Mouse (Mus musculus): ENCODE results near the gene Cyb561a3. TPM values are rescaled to one million over a fixed set of nuclear protein-coding genes. Genes with fewer than 3 reads are reported as not detected.

Cyb561a3 gene
- total and polyA plus RNA-seq, 2 experiments from 2014 or later = 22.0 to 24.9 TPM

DNA sequence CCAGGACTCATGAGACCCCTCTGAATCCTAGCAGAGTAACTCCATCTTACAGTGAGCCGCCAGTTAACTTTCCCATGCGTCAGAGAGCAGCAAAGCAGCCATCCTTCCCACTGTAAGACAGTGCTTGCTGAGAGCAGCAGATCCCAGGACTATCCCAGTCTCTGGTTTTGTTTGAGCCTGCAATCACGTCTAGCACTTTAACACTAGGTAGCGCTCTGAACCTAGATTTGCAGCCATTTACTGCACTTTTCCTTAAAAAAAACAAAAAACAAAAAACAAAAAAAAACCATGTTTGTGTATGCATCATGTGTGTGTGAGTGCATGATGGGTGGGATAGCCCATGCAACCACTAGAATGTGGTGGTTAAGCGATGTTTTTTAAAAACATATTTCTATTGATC, 16.9 kb upstream of the Cyb561a3 start:
- no peak overlapping the region for H3K4me2 ChIP-seq (ENCODE audit: low read depth)
- H3K36me3 ChIP-seq (ENCODE audit: insufficient read depth) = no peaks in the 10 kb centered on the region
- peak; percentile 56 for TF ChIP-seq CTCF (IDR thresholded peaks at IDR 0.05; ENCODE audit: low read depth)
- no peaks in the 10 kb centered on the region for H3K9me3 ChIP-seq (ENCODE audit: low read length)
- no peak overlapping the region for H3K4me3 ChIP-seq (ENCODE audit: low read depth, low read length)
- no peak overlapping the region for H3K27ac ChIP-seq (ENCODE audit: low read depth, low read length)
- DNase-seq (peak; percentile 30), ATAC-seq (no peak)
- no peaks in the 10 kb centered on the region for H3K27me3 ChIP-seq (ENCODE audit: insufficient read depth, low read length)
- H3K9ac ChIP-seq = no peak overlapping the region
- 32% methylated on average over 5 of the region's 5 CpGs for WGBS
- H3K4me1 ChIP-seq (ENCODE audit: insufficient read depth) = peaks cover under 1% of the 10 kb centered on the region

DNA sequence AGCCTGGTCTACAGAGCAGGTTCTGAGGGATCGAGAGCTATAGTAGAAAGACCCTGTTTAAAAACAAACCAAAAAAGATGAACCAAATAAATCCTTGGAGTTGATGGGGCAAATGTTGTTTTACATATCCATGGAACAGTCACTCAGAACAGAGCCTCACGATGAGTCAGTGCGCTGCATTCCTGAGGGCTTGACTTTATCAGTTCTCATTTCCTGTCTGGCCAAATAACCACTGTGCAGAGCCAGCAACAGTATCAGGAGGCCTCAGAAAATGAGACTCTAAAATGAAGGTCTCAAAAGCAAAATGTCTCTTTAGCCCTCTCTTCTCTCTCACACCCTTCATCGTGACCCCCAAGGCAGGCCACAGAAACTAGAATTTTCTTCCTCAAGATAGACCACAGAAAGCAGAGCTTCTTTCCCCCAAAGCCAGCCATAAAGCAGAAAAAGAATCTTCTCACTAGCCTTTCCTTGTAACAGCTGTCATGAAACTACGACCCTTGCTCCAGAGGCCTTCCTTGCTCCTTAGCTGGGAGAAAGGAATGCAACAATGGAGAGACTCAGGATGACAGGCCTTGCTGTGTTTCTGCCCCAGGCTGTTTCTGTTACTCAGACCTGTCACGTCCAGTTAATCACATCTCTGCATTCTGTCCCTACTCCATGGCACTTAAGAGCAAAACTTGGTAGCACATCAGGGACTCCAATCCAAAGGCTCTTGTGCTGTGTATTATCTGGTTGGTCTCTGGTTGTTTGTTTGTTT, 15.2 kb upstream of the Cyb561a3 start:
- H3K9me3 ChIP-seq (ENCODE audit: low read length) = no peaks in the 10 kb centered on the region
- no peak overlapping the region for H3K9ac ChIP-seq
- H3K4me3 ChIP-seq (ENCODE audit: low read depth, low read length) = no peak overlapping the region
- H3K27me3 ChIP-seq (ENCODE audit: insufficient read depth, low read length) = no peaks in the 10 kb centered on the region
- ATAC-seq = no peak
- WGBS = 75% methylated on average over 6 of the region's 6 CpGs
- no peak overlapping the region for H3K4me2 ChIP-seq (ENCODE audit: low read depth)
- H3K4me1 ChIP-seq (ENCODE audit: insufficient read depth) = no peaks in the 10 kb centered on the region
- no peaks in the 10 kb centered on the region for H3K36me3 ChIP-seq (ENCODE audit: insufficient read depth)
- no peak overlapping the region for H3K27ac ChIP-seq (ENCODE audit: low read depth, low read length)
- DNase-seq = no peak
- TF ChIP-seq CTCF (IDR thresholded peaks at IDR 0.05; ENCODE audit: low read depth) = no peak

DNA sequence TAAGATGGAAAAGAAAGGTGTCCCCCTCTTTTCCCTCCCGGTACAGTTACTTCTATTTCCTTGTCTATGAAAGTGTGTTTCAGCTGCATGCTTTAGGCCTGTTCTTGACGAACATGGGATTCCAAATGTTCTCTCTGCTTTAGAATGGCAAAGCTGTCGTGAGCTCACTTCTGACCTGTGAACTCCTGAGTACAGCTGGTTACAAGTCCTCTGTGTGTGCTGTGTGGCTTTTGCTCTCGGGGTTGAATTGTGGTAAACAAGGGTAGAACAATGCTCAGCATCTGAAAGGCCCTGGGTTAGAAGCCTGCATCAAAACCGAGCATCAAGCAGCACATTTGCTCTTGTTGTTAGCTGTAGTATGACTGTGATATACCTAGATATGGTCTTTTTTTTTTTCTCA, 14.6 kb upstream of the Cyb561a3 start:
- TF ChIP-seq CTCF (IDR thresholded peaks at IDR 0.05; ENCODE audit: low read depth) = no peak
- no peaks in the 10 kb centered on the region for H3K36me3 ChIP-seq (ENCODE audit: insufficient read depth)
- no peak overlapping the region for H3K4me3 ChIP-seq (ENCODE audit: low read depth, low read length)
- DNase-seq (no peak), ATAC-seq (no peak)
- H3K9me3 ChIP-seq (ENCODE audit: low read length) = no peaks in the 10 kb centered on the region
- WGBS = 56% methylated on average over 5 of the region's 5 CpGs
- H3K4me2 ChIP-seq (ENCODE audit: low read depth) = no peak overlapping the region
- no peaks in the 10 kb centered on the region for H3K4me1 ChIP-seq (ENCODE audit: insufficient read depth)
- no peak overlapping the region for H3K9ac ChIP-seq
- H3K27ac ChIP-seq (ENCODE audit: low read depth, low read length) = no peak overlapping the region
- no peaks in the 10 kb centered on the region for H3K27me3 ChIP-seq (ENCODE audit: insufficient read depth, low read length)

DNA sequence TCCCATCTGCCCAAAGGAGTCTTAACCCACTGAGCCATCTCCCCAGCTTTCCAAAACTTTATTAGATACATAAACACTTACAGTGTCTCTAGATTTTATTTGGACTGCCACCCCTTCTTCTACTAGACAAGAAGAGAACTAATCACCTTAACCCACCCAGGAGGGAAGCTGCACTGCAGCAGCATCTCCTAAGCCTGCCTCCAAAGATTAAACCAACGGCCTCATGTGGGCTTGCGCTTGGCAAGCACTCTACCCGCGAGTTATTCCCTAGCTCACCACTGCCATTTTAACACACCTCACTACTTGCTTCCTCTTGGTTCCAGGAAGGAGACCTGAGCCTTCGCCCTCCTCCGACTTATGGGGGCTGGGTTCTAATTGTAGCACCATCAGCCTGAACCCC, 12.7 kb upstream of the Cyb561a3 start:
- Histone ChIP-seq H3K4me1 (ENCODE audit: insufficient read depth) (no peaks in the 10 kb centered on the region), H3K27me3 (ENCODE audit: insufficient read depth, low read length) (no peaks in the 10 kb centered on the region), H3K27ac (ENCODE audit: low read depth, low read length) (no peak overlapping the region), H3K36me3 (ENCODE audit: insufficient read depth) (no peaks in the 10 kb centered on the region), H3K9ac (no peak overlapping the region), H3K4me3 (ENCODE audit: low read depth, low read length) (no peak overlapping the region), H3K4me2 (ENCODE audit: low read depth) (no peak overlapping the region), H3K9me3 (ENCODE audit: low read length) (no peaks in the 10 kb centered on the region)
- TF ChIP-seq CTCF (IDR thresholded peaks at IDR 0.05; ENCODE audit: low read depth) = no peak
- 84% methylated on average over 6 of the region's 6 CpGs for WGBS
- ATAC-seq = no peak
- DNase-seq = no peak

DNA sequence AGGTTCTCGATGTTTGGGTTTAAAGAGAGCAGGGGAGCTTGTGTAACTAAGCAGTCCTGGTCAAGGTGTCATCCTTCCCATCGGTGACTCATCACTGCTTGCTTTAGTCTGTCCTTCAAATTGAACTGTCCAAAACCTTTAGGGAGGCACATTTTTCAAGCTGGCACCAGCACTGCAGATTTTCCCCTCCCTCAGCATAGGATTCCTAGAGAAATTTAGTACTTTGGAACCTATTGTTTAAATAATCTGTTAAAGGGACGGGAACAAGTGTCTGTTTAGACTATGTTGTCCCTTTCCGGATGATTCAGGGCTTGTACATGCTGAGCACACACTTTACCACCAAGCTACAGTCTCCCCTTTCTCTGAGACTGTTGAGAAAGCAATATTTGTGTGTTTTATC, 11.8 kb upstream of the Cyb561a3 start:
- WGBS = 77% methylated on average over 4 of the region's 4 CpGs
- Histone ChIP-seq H3K4me2 (ENCODE audit: low read depth) (no peak overlapping the region), H3K27me3 (ENCODE audit: insufficient read depth, low read length) (no peaks in the 10 kb centered on the region), H3K36me3 (ENCODE audit: insufficient read depth) (no peaks in the 10 kb centered on the region), H3K4me1 (ENCODE audit: insufficient read depth) (no peaks in the 10 kb centered on the region), H3K27ac (ENCODE audit: low read depth, low read length) (no peak overlapping the region), H3K4me3 (ENCODE audit: low read depth, low read length) (no peak overlapping the region), H3K9ac (no peak overlapping the region), H3K9me3 (ENCODE audit: low read length) (no peaks in the 10 kb centered on the region)
- no peak for TF ChIP-seq CTCF (IDR thresholded peaks at IDR 0.05; ENCODE audit: low read depth)
- DNase-seq (no peak), ATAC-seq (no peak)

DNA sequence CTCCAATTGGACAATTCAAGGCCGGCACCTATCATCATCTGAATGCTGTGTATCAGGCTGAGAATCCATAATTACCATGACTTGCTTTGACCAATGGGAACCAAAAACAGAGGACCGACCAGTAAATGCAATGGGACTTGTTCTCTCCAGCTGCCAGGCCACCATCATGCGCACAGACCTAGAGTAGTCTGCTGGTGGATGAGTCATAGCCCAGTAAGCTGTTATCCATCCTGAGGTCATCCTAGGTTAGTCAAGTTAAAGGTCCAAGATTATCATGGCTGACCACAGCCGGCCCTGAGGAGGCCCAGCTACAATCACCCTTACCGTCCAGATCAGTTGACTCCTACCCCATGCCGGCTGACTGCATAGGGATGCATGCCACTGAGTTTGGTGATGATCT, 7.3 kb upstream of the Cyb561a3 start:
- Histone ChIP-seq H3K9me3 (ENCODE audit: low read length) (no peaks in the 10 kb centered on the region), H3K27me3 (ENCODE audit: insufficient read depth, low read length) (no peaks in the 10 kb centered on the region), H3K36me3 (ENCODE audit: insufficient read depth) (peaks cover 38% of the 10 kb centered on the region), H3K9ac (no peak overlapping the region), H3K4me1 (ENCODE audit: insufficient read depth) (no peaks in the 10 kb centered on the region), H3K4me3 (ENCODE audit: low read depth, low read length) (no peak overlapping the region), H3K4me2 (ENCODE audit: low read depth) (no peak overlapping the region), H3K27ac (ENCODE audit: low read depth, low read length) (no peak overlapping the region)
- ATAC-seq (no peak), DNase-seq (no peak)
- TF ChIP-seq CTCF (IDR thresholded peaks at IDR 0.05; ENCODE audit: low read depth) = no peak
- WGBS = 96% methylated on average over 6 of the region's 6 CpGs

DNA sequence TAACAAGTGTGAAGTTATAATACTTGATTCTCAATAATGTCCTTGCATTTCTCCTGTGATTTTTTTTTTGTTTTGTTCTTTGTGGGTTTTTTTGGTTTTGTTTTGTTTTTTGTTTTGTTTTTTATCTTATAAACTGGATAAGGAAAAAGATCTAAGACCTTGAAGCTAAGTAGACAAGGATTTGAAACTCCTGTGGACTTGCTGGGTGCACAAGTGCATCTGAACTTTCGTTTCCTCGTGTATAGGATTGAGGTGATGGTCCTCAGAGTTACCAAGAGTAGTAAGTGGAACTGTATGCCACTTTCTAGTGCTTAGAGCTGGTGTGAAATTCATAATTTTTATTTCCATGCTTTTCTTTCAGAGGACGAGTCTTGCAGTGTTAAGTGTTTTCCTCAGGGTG, 3.1 kb downstream of the Cyb561a3 start:
- no peaks in the 10 kb centered on the region for H3K27me3 ChIP-seq (ENCODE audit: insufficient read depth, low read length)
- no peak overlapping the region for H3K9ac ChIP-seq
- TF ChIP-seq CTCF (IDR thresholded peaks at IDR 0.05; ENCODE audit: low read depth) = no peak
- H3K9me3 ChIP-seq (ENCODE audit: low read length) = no peaks in the 10 kb centered on the region
- H3K27ac ChIP-seq (ENCODE audit: low read depth, low read length) = no peak overlapping the region
- peaks cover 21% of the 10 kb centered on the region for H3K4me1 ChIP-seq (ENCODE audit: insufficient read depth)
- peaks cover 1% of the 10 kb centered on the region; the same call in 1 of the 2 replicates for H3K36me3 ChIP-seq (ENCODE audit: insufficient read depth)
- no peak overlapping the region for H3K4me3 ChIP-seq (ENCODE audit: low read depth, low read length)
- no peak for DNase-seq
- ATAC-seq = no peak
- 87% methylated on average over 3 of the region's 3 CpGs for WGBS
- no peak overlapping the region for H3K4me2 ChIP-seq (ENCODE audit: low read depth)

Measured in forebrain, postnatal 0 days (tissue).